19 mouse cellular contexts compared by ENCODE assay signal in genomic region chr17:84492255-84492880, GRCm38 (mm10). TPM values are rescaled to one million over a fixed set of nuclear protein-coding genes. Genes with fewer than 3 reads are reported as not detected.
DNase-seq lines count a peak whose midpoint lies in the region; ATAC-seq and TF ChIP-seq lines count a peak whose summit lies in the region.
"Had no signal": no experiment of that assay in that cellular context is flagged by ENCODE, and none has a peak within 500 bp of the region (broad histone marks: within the 10 kb centered on the region; RNA-seq: fewer than 3 reads in every experiment).

No protein-coding gene starts in this region.

- TF ChIP-seq CTCF in cerebellum, adult 2 months (IDR thresholded peaks at IDR 0.05; ENCODE audit: borderline replicate concordance, insufficient read depth, low read depth, low read length) = no peak

- H3K27ac ChIP-seq in cerebellum, adult 2 months (ENCODE audit: insufficient read depth, low read length) = no peak overlapping the region
- H3K27ac ChIP-seq in hindbrain, embryonic 14.5 days = no peak overlapping the region
- H3K27ac ChIP-seq in hindbrain, embryonic 12.5 days = no peak overlapping the region
- H3K27ac ChIP-seq in neural tube, embryonic 15.5 days (replicated peaks) = no peak overlapping the region
- H3K27ac ChIP-seq: embryonic facial prominence, embryonic 15.5 days; heart, adult 2 months; liver, embryonic 14.5 days; neural tube, embryonic 12.5 days; stomach, embryonic 15.5 days had no signal

- no peak for TF ChIP-seq POLR2A in cerebellum, adult 2 months (IDR thresholded peaks at IDR 0.05; ENCODE audit: borderline replicate concordance, insufficient read depth, low read length)

- 11% methylated on average over 5 of the region's 5 CpGs for WGBS in cerebellum, adult 2 months
- 24% methylated on average over 5 of the region's 5 CpGs for WGBS in hindbrain, embryonic 14.5 days
- 22% methylated on average over 5 of the region's 5 CpGs for WGBS in hindbrain, embryonic 12.5 days
- 19% methylated on average over 5 of the region's 5 CpGs for WGBS in neural tube, embryonic 15.5 days

- H3K27me3 ChIP-seq in cerebellum, adult 2 months (ENCODE audit: control insufficient read depth, insufficient read depth, low read length) = no peaks in the 10 kb centered on the region
- H3K27me3 ChIP-seq in hindbrain, embryonic 14.5 days (ENCODE audit: control insufficient read depth, insufficient read depth, low read length) = no peaks in the 10 kb centered on the region
- H3K27me3 ChIP-seq in hindbrain, embryonic 12.5 days = no peaks in the 10 kb centered on the region
- H3K27me3 ChIP-seq in neural tube, embryonic 15.5 days (replicated peaks) = no peaks in the 10 kb centered on the region
- H3K27me3 ChIP-seq: embryonic facial prominence, embryonic 15.5 days; neural tube, embryonic 12.5 days; stomach, embryonic 15.5 days had no signal

- H3K4me2 ChIP-seq in hindbrain, embryonic 14.5 days (replicated peaks) = no peak overlapping the region
- no peak overlapping the region for H3K4me2 ChIP-seq in hindbrain, embryonic 12.5 days (replicated peaks)
- no peak overlapping the region for H3K4me2 ChIP-seq in neural tube, embryonic 15.5 days
- H3K4me2 ChIP-seq: embryonic facial prominence, embryonic 15.5 days; neural tube, embryonic 12.5 days; stomach, embryonic 15.5 days had no signal

- H3K9me3 ChIP-seq in hindbrain, embryonic 14.5 days (ENCODE audit: control insufficient read depth, low read length) = no peaks in the 10 kb centered on the region
- no peaks in the 10 kb centered on the region for H3K9me3 ChIP-seq in hindbrain, embryonic 12.5 days (replicated peaks)
- H3K9me3 ChIP-seq in neural tube, embryonic 15.5 days (replicated peaks) = no peaks in the 10 kb centered on the region
- H3K9me3 ChIP-seq: embryonic facial prominence, embryonic 15.5 days; neural tube, embryonic 12.5 days; stomach, embryonic 15.5 days had no signal

- peak; percentile 74 to 86 for DNase-seq in cerebellum, postnatal 10 days
- DNase-seq in cerebellum, adult 2 months = no peak
- no peak for DNase-seq in hindbrain, embryonic 14.5 days (ENCODE audit: low spot score)
- DNase-seq in neural tube, embryonic 10.5 days (ENCODE audit: extremely low spot score, low spot score) = peak; percentile 31
- DNase-seq in mesoderm, embryonic 11.5 days (ENCODE audit: low read depth, low spot score) = peak; percentile 51
- no peak for DNase-seq in layer of hippocampus, adult 8-10 months (ENCODE audit: low spot score in 2 of 2)
- DNase-seq: cerebellum, adult 9-11 months; heart, adult 2 months; kidney, adult 11 months; kidney, postnatal 36 days; thymus, postnatal 14 days had no signal

- no peak overlapping the region for H3K9ac ChIP-seq in hindbrain, embryonic 14.5 days
- no peak overlapping the region for H3K9ac ChIP-seq in hindbrain, embryonic 12.5 days
- H3K9ac ChIP-seq in neural tube, embryonic 15.5 days (replicated peaks) = no peak overlapping the region
- H3K9ac ChIP-seq: embryonic facial prominence, embryonic 15.5 days; liver, embryonic 14.5 days; neural tube, embryonic 12.5 days; stomach, embryonic 15.5 days had no signal

- H3K4me3 ChIP-seq in cerebellum, adult 2 months (replicated peaks; ENCODE audit: insufficient read depth, low read depth, low read length) = no peak overlapping the region
- H3K4me3 ChIP-seq in hindbrain, embryonic 14.5 days (replicated peaks; ENCODE audit: low read length) = no peak overlapping the region
- no peak overlapping the region for H3K4me3 ChIP-seq in hindbrain, embryonic 12.5 days
- no peak overlapping the region for H3K4me3 ChIP-seq in neural tube, embryonic 15.5 days (replicated peaks)
- H3K4me3 ChIP-seq: embryonic facial prominence, embryonic 15.5 days; heart, adult 2 months; megakaryocyte, embryonic 14.5 days; neural tube, embryonic 12.5 days; stomach, embryonic 15.5 days had no signal

- H3K4me1 ChIP-seq in cerebellum, adult 2 months (ENCODE audit: control insufficient read depth, insufficient read depth, low read length) = no peaks in the 10 kb centered on the region
- H3K4me1 ChIP-seq in hindbrain, embryonic 14.5 days (replicated peaks; ENCODE audit: control insufficient read depth, insufficient read depth, low read length) = 0 out of 2 replicates have a peak, but pooled peaks cover under 1% of the 10 kb centered on the region
- no peaks in the 10 kb centered on the region; the same call in 1 of the 2 replicates for H3K4me1 ChIP-seq in hindbrain, embryonic 12.5 days
- H3K4me1 ChIP-seq in neural tube, embryonic 15.5 days = no peaks in the 10 kb centered on the region
- H3K4me1 ChIP-seq: embryonic facial prominence, embryonic 15.5 days; megakaryocyte, embryonic 14.5 days; neural tube, embryonic 12.5 days; stomach, embryonic 15.5 days had no signal

- ATAC-seq in hindbrain, embryonic 14.5 days (ENCODE audit: low FRiP score) = 0 out of 2 replicates have a peak, but pooled peaks have one; percentile 31
- ATAC-seq in hindbrain, embryonic 12.5 days (ENCODE audit: low FRiP score) = no peak
- ATAC-seq in neural tube, embryonic 15.5 days (ENCODE audit: low FRiP score) = no peak
- ATAC-seq: activated CD4-positive, CD25-positive, alpha-beta regulatory T cell, adult 4 months had no signal

- H3K36me3 ChIP-seq in hindbrain, embryonic 14.5 days (replicated peaks; ENCODE audit: control insufficient read depth, insufficient read depth) = no peaks in the 10 kb centered on the region
- no peaks in the 10 kb centered on the region for H3K36me3 ChIP-seq in hindbrain, embryonic 12.5 days
- H3K36me3 ChIP-seq in neural tube, embryonic 15.5 days = no peaks in the 10 kb centered on the region
- H3K36me3 ChIP-seq: embryonic facial prominence, embryonic 15.5 days; neural tube, embryonic 12.5 days; stomach, embryonic 15.5 days had no signal

RNA-seq across cellular contexts. Expression of gene Plekhh2, which starts 19.3 kb away (rescaled TPM):
- polyA plus RNA-seq in cerebellum, adult 2 months (2012; rRNA removed) = 4.8 and 5.3 TPM in 2 replicates
- polyA plus RNA-seq in hindbrain, embryonic 14.5 days (2014; fragmentation: Nextera tagmentation; extraction: Ambion mirVana) = 2.5 and 2.6 TPM in 2 replicates
- 3.8 and 4.7 TPM in 2 replicates for polyA plus RNA-seq in hindbrain, embryonic 12.5 days (2016; fragmentation: Nextera tagmentation; extraction: Ambion mirVana)
- 1.7 and 2.3 TPM in 2 replicates for polyA plus RNA-seq in neural tube, embryonic 15.5 days (2015; fragmentation: Nextera tagmentation; extraction: Ambion mirVana)
- total RNA-seq in layer of hippocampus, adult 8-10 months (2022) = 1 to 10 TPM; 6.2 to 8.2 (median 6.5) TPM

RNA-seq across cellular contexts. Expression of gene Thada, which starts 26.4 kb away (rescaled TPM):
- polyA plus RNA-seq in cerebellum, adult 2 months (2012; rRNA removed) = 6.8 and 8.1 TPM in 2 replicates
- 7.6 and 9.0 TPM in 2 replicates for polyA plus RNA-seq in hindbrain, embryonic 14.5 days (2014; fragmentation: Nextera tagmentation; extraction: Ambion mirVana)
- 9.9 TPM in 2 replicates for polyA plus RNA-seq in hindbrain, embryonic 12.5 days (2016; fragmentation: Nextera tagmentation; extraction: Ambion mirVana)
- polyA plus RNA-seq in neural tube, embryonic 15.5 days (2015; fragmentation: Nextera tagmentation; extraction: Ambion mirVana) = 5.2 and 7.0 TPM in 2 replicates
- total RNA-seq in layer of hippocampus, adult 8-10 months (2022) = 10 to 100 TPM; 14.7 to 20.5 (median 16.9) TPM

Comparison
In these comparisons a context has a peak if more than half of its experiments do, and no peak if none do; other contexts are left out.
1. DNase-seq: peak in cerebellum, postnatal 10 days (2 of 2), neural tube, embryonic 10.5 days (single experiment) and mesoderm, embryonic 11.5 days (single experiment); none in cerebellum, adult 2 months (0 of 2), hindbrain, embryonic 14.5 days (single experiment) and layer of hippocampus, adult 8-10 months (0 of 2).